Mouse (Mus musculus) gastrocnemius, adult 8-10 months (tissue): ENCODE data around the gene Myh7b. TPM values are rescaled to one million over a fixed set of nuclear protein-coding genes. Genes with fewer than 3 reads are reported as not detected.

Source experiments
- DNase-seq, 2 experiments: peaks; one replicate each; pipeline ENCODE4 v3.0.0; 2022; ENCODE audit warnings: low spot score in 2 of 2
- total RNA-seq, 4 experiments: library from RNA; stranded (reverse); gene quantifications; 2 replicates each; pipeline ENCODE4 v1.2.4; 2022

Myh7b gene
- 1 to 10 TPM; 2.8 to 4.8 (median 3.3) TPM for total RNA-seq

DNA sequence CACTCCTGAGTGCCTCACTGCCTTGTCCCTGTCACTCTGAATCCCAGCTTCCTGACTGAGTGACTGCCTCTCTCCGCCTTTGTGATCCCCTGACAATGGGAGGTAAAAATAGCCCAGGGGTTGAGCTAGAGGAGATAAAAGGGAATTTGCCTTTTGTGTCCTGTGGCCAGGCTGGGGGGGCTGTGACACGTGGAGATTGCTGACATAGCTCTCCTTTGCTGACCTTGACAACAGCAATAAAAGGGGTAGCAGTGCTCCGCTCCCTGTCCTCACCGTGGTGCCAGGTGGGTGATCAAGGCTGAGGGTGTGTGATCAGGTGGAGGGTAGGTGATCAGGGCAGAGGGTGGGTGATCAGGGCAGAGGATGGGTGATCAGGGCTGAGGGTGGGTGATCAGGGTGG is at the start of gene Myh7b:
Gene Myh7b, plus strand, starts transcription at position 235 of the 400 bp plus-strand sequence.
- no peak for DNase-seq

DNA sequence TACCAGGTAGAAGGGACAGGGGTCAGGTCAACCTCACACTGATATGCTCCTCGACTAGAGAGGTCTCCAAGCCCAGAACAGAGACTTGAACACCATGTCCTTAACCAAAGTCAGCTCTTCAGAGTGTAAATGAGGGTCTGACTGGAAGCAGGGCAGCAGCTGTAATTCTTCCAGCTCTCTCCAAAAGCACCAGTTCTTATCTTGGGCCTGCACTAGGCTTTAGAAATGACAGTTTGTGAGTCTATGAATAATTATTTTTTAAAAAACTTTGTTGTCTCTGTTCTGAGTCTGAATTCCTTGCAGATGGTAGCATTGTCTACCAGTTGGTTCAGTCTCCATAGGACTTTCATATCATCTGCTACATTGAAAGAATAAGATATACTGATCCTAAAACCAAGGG is 48.8 kb upstream of the Myh7b start:
- no peak for DNase-seq

DNA sequence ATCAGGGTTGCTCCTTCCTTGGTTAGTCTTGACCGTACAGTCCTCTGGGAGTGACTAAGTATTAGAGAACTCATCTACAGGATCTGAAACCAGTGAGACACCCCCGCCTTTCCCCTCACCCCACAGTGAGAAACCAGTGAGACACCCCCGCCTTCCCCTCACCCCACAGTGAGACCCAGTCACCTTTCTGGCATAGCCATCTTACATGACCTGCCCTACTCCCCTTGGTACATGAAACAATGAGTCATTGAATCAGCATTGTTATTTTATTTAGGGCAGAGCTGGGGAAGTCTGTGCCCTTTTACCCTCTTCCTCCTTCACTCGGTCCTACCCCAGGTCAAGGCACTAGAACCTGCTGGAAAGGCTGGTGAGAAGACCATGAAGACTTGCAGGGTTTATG is 48.1 kb upstream of the Myh7b start:
- DNase-seq, result no peak

DNA sequence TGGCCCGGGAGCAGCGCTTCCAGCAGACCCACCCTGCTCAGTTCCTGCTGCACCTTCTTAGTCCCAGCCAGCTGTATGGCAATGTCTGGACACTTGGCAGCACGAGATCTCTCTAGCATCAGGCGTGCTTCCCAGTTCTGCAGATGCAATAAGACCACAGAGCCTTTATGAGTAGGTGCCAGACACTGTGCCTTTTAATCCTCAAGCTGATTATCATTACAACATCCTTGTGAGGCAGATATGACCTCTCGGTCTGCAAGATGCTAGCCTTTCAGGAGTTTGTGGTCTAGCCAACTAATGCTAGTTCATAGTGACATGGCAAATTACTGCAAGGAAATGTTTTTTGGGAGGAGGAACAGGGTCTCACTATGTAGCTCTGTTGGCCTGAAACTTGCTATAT is 43.3 kb upstream of the Myh7b start:
- no peak for DNase-seq

DNA sequence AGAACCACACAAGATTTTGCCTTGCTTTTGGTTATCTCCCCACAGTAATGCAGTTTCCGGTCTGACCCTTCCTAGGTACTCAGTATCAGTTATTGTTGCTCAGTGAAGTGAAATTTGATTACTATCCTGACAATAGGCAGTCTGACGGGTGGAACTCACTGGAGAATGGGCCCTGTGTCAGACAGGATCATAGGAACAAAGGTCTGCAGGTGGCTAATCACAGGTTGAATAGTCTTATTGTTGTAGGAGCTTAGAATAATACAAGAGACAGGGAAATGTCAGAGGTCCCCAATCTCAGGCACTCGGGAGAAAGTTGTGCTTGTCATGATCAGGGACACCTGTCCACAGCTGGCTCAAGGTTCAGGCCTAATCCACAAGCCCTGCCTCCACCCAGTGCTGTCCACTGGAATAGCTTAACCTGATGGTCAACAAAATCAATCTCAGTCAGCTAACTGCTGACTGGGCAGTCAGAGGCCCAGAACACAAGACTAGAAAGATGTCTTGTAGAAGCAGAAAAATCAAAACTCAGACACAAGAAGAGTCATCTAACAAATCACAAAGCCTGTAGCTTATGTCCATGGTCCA is 41.7 kb upstream of the Myh7b start:
- DNase-seq, result no peak

DNA sequence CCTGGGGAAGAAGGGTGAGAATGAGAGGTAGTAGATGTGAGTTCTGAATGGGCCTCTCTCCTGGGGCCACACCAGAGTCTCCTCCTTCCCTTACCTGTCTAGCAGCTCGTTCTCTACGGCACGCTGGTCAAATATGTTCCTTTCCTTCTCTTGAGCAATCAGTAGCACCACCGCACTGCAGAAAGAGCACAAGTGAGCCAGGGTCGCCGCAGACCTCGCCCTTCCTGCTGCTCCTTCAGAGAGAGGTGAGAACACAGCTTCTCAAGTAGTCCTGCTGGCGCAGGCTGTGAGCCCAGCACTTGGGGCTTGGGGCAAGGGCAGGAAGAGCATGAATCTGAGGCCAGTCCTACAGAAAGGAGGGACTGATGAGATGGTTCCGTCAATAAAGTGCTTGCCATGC is 38.0 kb upstream of the Myh7b start:
- DNase-seq, result no peak

DNA sequence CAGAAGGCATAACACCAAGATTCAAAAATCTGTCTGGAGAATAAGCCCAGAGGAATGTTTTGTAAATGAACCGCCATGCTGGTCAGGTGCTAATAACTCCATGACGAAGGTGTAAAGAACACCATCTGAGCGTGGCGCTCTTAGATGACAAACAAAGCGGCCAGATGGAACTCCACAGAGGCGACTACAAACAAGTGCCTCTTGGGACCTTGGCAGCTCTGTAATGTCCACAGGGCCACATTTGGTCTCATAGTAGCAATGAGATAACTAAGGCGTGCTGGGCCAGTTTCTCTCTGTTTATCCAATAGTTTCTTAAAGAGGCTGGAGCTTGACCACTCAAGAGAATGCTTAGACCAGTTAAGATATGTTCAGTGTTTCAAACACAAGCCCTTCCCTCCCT is 37.0 kb upstream of the Myh7b start:
- no peak for DNase-seq

DNA sequence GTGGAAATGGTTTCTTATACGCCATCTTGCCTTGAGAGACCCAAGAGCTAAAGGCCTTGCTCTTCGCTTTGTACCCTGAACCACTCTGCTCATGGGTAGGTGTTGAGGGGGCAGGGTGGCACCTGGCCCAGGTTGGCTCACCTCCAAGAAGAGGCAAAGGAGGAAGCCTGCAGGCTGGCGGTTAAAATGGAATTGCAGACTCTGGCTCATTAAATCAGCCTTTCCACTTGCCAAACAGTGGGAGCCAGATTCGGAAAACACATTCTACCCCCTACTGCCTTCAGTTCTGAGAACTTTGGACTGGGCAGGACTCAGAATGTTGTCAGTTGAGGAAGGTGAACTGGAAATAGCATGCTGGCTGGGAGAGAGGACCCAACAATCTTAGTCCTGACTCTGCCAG is 36.3 kb upstream of the Myh7b start:
- DNase-seq, result peak; percentile 41 to 58

DNA sequence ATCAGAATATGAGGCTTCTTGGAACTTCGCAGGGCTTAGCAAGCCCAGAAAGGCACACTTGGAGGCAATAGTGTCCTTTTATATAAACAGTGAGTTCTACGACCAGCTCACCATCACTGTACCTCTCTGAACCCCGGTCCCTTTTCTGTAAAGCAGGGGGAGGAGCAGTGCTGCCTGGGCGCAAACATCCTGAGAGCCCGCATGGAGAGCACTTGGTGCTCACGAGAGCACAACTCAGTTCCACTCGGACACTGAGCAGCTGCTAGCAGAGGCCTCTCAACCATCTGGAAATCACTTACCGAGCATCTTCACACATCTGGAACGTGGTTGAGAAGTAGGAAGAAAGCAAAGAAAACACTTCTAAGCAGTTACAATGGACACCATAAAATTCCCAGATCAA is 34.4 kb upstream of the Myh7b start:
- no peak for DNase-seq

DNA sequence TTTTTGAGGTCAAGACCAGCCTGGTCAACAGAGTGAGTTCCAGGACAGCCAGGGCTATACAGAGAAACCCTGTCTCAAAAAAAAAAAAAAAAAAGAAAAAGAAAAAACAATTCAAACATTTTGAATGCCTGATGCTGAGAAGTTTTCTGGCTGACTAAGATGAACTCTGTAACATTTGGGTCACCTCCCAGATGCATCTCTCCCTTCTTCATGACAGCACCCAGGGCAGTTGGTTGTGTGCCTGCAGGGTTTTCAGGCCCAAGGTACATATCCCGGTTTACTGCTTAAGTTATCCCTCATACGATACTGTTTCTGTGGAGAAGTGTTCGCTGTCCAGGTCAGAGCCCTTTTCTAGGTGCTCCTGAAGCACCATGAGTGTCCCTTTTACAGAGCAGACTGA is 30.7 kb upstream of the Myh7b start:
- DNase-seq, result no peak

DNA sequence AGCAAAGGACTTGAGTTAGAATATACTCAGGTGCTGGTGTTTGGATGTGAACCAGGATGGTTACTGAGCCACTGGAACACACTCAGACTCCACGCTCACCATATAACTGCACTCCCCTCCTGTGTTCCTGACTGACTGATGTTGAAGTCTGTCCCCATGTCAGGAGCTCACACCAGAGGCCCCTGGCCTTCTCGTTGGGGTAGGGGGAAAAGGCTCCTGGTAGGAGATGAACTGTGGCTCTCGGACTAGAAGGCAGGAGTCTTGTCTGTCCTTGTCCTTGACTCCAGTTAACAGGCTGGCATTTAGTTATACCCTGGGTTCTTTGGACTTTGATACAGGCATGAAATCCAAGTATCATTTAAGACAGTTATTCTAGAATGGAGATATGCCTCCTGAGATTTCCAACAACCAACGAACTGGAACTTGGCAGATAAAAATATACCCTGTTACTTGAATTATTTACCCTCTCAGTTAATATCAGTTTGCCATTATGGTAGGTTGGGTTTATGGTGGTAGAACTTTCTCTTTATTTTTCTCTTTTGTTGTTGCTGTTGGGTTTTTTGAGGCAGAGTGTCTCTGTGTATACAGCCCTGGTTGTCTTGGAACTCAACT is 28.5 kb upstream of the Myh7b start:
- DNase-seq, result no peak

DNA sequence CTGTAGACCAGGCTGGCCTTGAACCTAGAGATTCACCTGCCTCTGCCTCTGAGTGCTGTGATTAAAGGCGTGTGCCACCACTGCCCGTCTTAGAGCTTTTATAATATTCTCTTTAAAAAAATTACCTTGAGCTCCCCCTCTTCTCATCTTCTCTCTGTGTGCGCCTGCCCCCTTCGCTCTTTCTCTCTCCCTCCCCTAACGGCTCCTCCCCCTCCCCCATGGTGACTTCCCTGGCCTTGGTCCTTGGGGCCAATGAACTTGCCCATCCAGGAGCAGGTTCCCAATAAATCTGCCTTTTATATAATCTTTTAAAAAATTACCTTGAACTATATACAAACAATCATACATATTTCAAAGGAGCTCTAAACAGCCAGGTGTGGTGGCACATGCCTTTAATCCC is 28.0 kb upstream of the Myh7b start:
- DNase-seq, result no peak

DNA sequence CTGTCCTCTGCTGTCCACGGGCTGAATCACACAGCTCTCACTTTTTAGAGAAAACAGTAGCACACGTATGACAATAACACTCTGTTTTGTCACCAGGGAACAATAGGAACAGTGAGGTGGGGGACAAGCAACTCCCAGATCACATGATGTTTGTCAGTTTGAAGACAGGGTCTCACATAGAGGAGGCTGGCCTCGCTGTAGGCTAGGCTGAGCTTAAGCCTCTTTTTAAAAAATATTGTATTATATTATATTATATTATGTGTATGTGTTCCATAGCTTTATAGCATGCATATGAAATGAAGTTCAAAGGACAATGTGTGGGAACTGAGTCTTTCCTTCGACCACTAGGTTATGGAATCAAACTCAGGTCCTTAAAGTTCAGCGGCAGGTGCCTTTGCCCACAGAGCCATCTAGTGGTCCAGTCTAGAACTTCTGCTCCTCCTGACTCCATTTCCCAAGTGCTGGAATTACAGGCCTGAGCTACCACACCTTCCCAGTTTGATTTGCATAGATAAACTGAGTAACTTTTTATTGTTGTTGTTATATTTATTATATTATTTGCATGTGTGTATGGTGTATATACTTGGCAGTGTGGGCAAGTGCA is 27.0 kb upstream of the Myh7b start:
- peak; percentile 19 to 34 for DNase-seq

DNA sequence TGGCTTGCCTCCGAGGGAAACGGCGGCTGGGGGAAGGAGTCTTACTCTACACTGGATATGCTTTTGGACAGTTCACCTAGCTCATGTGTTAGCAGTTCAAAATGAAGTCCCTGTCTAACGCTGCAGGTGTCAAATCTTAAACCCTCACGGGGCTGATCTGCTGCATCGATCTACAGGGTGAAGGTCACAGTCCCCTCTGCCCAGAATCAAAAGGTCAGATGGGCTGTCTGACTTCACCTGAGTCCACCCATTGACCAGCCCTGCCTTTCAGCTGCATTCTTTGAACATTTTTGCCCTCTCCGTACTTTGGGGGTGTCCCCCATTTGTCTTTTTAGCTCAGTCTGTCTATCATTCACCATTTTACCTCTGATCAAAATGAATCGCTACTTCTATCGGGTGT is 25.9 kb upstream of the Myh7b start:
- DNase-seq, result no peak

DNA sequence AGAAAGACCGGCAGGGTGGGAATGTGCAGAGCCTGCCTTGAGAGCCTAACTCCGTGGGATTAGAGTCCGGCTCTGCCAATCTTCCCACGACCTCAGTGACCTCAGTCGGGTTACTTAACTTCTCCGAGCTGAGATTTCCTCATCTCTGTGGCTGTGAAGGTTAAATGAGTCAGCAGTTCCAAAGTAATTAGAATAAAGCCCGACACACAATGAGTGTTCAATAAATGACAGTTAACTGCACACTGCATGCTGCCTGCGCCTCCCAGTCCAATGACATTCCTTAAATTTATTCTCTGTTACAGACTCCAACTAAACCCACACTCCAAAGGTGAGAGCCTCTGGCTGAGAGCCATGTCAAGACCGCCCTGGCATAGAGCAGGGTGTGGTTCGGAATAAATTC is 25.5 kb upstream of the Myh7b start:
- no peak for DNase-seq

DNA sequence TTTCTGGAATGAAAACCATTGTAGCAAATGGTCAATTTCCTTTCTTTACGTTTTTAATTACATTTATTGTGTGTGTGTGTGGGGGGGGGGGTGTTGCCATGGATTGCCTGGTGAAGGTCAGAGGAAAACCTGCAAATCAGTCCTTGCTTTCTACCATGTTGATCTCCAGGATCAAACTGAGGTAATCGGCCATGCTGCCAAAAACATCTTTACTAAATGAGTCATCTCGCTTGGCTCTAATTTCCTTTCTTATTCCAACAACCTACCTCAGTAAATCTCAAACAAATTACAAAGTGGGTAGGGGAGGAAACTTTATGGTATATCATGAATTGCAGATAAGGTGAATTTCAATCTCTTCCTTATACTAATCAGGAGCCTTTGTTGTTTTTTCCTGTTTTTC is 22.9 kb upstream of the Myh7b start:
- no peak for DNase-seq

DNA sequence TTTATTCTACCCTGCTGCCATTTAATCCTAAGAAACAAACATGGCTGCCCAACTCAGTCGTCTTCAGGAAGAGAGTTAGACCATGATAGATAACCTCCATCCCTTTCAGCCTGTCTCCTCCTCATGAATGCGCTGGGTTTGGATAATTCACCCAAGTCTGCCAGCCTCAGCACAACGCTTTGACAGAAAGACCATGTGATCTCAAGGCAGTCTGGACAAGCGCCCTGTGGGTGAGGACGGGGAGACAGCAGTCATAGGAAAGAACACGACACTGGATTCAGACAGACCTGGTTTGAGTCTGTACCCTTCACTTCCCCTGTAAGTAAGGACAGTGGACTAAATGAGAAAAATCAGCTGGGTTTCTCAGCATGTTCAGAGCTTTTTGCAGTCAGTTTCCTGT is 21.5 kb upstream of the Myh7b start:
- no peak for DNase-seq

DNA sequence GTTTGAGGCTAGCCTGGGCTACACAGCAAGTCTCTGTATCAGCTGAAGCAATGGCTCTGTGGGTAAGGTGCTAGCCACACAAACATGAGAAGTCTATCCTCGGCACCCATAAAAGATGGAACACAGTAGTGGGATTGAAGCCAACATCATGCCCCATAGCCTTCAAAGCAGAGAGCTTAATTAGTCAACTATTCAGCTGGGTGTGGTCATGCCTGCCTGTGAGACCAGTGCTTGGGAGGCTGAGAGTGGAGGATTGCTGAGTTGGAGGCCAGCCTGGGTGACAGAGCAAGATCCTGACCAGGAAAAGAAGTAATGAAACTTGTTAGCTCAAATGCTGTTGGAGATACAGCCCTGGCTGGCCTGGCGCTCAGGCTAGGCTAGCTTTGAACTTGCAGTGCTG is 20.1 kb upstream of the Myh7b start:
- no peak for DNase-seq

DNA sequence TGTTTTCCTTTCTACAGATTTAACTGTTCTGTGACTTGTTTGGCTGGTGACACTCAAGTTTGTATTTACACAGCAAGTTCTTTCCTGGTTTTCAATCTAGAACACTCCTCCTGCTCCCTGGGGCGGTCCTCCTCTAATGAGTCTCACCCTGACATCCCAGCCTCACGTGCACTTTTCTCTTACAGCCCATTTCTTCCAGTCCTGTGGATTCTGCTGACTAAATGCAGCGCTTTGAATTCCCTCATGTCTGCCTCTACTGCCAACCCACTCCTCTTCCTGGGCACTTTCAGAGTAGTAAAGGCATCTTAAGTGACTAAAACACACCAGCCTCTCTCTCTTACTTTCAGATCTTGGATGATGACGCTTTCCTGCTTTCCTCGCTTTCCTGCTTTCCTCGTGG is 19.3 kb upstream of the Myh7b start:
- no peak for DNase-seq

DNA sequence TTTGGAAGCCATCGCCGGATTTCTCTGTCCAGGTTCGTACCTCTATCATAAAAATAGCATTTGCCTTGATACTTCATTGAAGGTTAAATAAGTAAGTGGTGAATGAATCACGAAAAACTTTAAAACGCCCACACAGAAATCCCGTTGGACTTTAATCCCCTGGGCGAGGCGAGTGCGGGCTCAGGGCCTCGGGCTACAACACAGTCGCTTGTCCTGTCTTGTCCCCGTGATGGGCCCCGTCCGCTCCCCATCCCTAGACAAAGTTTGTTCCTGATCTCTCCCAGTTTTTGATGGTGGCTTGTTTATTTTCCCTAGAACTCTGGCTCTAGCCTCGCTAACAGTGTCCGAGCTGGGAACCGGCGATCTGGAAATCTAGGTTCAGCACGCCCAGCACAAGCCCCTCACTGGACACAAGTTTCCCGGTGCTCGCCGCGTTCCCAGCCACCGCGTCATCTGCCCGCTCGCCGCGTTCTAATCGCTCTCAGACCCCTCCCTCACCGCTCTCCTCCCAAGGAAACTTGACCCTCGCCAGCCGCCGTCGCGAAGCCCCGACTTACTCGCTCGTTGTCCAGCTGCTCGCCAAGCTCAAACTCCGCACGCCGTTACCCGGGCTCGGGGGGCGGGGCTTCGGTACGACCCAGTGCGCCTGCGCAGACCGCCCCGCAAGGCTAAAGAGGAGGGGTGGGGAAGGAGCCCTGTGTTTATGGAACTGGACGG is 18.7 kb upstream of the Myh7b start, which contains the start of gene Gss:
Gene Gss, minus strand, starts transcription at position 674 of the 717 bp plus-strand sequence.
- peak; percentile 99 for DNase-seq

DNA sequence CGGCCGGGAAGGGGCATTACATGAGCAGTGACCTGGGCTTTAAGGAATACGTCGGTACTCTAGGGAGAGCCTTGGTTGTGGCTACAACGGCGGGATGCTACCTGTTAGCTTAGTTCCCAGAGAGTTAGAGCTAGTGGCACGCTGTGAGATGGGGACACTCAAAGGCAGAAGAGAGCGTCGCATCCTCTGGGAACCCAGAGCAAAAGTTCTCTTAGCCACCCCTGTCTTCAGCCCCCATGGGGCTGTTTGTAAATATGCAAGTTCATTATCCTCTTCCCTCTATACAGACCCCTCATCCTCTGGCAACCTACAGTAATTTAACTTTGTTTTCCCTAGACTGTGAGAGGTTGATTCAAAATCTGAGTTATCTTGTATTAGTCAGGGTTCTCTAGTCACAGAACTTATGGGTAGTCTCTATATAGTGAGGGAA is 18.1 kb upstream of the Myh7b start:
- no peak for DNase-seq

DNA sequence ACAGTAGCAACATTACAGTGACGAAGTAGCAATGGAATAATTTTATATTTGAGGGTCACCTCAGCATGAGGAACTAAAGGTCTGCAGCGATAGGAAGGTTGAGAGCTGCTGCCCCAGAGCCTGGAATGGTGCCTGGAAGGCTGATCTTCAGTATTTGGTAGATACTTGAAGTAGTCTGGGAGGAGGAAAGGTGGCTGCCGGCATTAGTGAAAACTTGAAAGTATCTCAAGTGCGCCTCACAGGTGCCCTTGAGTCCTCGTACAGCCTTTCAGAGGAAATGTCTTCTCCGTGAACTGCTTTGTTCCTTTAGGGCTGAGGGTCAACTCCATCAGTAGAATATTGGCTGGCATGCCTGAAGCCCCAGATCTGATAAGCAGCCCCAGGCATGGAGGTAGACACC is 15.5 kb upstream of the Myh7b start:
- no peak for DNase-seq

DNA sequence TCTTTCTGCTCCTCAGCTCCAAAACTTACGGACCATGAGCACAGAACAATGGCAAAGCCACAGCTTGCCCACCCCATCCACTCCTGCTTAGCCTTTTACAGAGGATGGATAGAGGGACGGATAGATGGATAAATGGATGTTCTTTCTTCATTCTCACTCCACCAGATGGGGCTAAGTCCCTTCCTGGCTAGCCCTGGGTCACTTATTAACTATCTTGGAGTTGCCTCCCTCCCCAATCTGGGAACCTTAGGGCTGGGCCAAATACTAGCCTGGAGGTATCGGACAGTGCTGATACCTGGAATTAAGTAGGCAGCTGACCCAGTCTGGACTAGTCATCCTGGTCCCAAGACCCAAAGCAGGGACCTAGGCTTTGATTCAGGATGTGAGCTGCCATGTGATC is 7.3 kb upstream of the Myh7b start:
- DNase-seq, result no peak
